Mouse (Mus musculus) forebrain, embryonic 16.5 days (tissue): ENCODE measurements at regions not wholly inside any gene's neighbourhood (a gene's known extent, or its start where the extent isn't known, plus 50 kb on each side); places are given as distances from the start of the nearest gene placed in this dataset.

Source experiments
- ATAC-seq: fragments of 200-750 bp; cut with Nextera tagmentation; 2 replicates; pipeline ENCODE4 v1.8.0; 2017; ENCODE audit warnings: mild to moderate bottlenecking, moderate library complexity
- H3K27ac ChIP-seq: fragments of 300-500 bp; sonication (generic); 2 replicates; pipeline ENCODE4 v1.5.1; 2014; ENCODE audit warnings: low read length, control low read depth
- H3K27me3 ChIP-seq: fragments of 300-500 bp; sonication (generic); replicated peaks from 2 replicates; pipeline ENCODE4 v1.6.1; 2014; ENCODE audit warnings: low read length; ENCODE audit not compliant: control insufficient read depth, insufficient read depth
- H3K36me3 ChIP-seq: fragments of 300-500 bp; sonication (generic); 2 replicates; pipeline ENCODE4 v1.6.1; 2014; ENCODE audit not compliant: control insufficient read depth, insufficient read depth
- H3K4me1 ChIP-seq: fragments of 300-500 bp; sonication (generic); replicated peaks from 2 replicates; pipeline ENCODE4 v1.6.1; 2014; ENCODE audit warnings: low read length; ENCODE audit not compliant: control insufficient read depth, insufficient read depth
- H3K4me2 ChIP-seq: fragments of 300-500 bp; sonication (generic); 2 replicates; pipeline ENCODE4 v1.6.1; 2014; ENCODE audit warnings: mild to moderate bottlenecking, low read length, control low read depth
- H3K4me3 ChIP-seq: fragments of 300-500 bp; sonication (generic); replicated peaks from 2 replicates; pipeline ENCODE4 v1.5.1; 2014; ENCODE audit warnings: mild to moderate bottlenecking, low read length, control low read depth
- H3K9ac ChIP-seq: fragments of 300-500 bp; sonication (generic); replicated peaks from 2 replicates; pipeline ENCODE4 v1.6.1; 2014; ENCODE audit warnings: low read depth, low read length, control low read depth
- H3K9me3 ChIP-seq: fragments of 300-500 bp; sonication (generic); 2 replicates; pipeline ENCODE4 v1.6.1; 2016; ENCODE audit warnings: low read length; ENCODE audit not compliant: control insufficient read depth
- WGBS: fragments of 180-500 bp; shearing (Covaris S2); extraction: QIAGEN DNeasy Blood & Tissue Kit; methylation state at CpG from one replicate; pipeline ENCODE4 v1.1.7; 2014; 5-methylcytosine and 5-hydroxymethylcytosine counted together

DNA sequence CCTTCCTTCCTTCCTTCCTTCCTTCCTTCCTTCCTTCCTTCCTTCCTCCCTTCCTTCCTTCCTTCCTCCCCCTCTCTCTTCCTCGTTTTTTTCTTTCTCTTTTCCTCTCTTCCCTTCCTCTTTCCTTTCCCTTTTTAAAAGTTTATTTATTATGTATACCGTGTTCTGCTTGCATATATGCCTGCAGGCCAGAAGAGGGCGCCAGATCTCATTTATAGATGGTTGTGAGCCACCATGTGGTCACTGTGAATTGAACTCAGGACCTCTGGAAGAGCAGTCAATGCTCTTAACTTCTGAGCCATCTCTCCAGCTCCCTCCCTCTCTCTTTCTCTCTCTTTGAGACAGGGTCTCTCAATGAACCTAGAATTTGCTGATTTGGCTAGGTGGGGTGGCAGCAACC is 157.2 kb upstream of the Mphosph6 start:
- WGBS = 25% methylated on average over 3 of the region's 3 CpGs

DNA sequence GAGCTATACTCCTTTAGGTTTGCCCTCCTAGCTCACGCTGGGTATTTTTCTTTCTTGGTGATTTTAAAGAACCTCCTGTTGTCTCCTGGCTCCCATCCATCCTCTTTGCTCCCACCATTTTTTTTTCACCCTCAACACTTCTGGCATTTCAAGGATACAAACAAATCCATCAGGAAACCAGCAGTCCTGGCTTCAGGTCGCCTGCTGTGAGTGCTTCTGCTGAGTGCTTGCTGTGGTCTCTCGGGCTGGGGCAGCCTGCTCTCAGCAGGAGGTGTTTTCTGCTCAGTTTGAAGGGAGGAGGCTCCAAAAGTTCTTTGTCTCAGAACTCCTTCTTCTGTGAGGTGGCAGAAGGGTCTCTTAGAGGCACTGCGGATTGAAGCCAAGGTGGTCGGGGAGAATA is 149.9 kb upstream of the Mphosph6 start:
- Histone ChIP-seq H3K9ac (no peak overlapping the region), H3K36me3 (no peaks in the 10 kb centered on the region), H3K4me1 (peaks cover 10% of the 10 kb centered on the region), H3K27ac (no peak overlapping the region), H3K9me3 (no peaks in the 10 kb centered on the region), H3K4me3 (no peak overlapping the region), H3K27me3 (no peaks in the 10 kb centered on the region; the same call in 1 of the 2 replicates), H3K4me2 (no peak overlapping the region)
- WGBS = 8% methylated on average over 5 of the region's 5 CpGs
- ATAC-seq = no peak

More for the DNA sequence above, 157.2 kb upstream of the Mphosph6 start:
- Histone ChIP-seq H3K4me2 (no peak overlapping the region), H3K9me3 (no peaks in the 10 kb centered on the region), H3K4me1 (peaks cover 9% of the 10 kb centered on the region), H3K4me3 (no peak overlapping the region), H3K27ac (no peak overlapping the region), H3K27me3 (no peaks in the 10 kb centered on the region; the same call in 1 of the 2 replicates), H3K9ac (no peak overlapping the region), H3K36me3 (no peaks in the 10 kb centered on the region)
- ATAC-seq = no peak

DNA sequence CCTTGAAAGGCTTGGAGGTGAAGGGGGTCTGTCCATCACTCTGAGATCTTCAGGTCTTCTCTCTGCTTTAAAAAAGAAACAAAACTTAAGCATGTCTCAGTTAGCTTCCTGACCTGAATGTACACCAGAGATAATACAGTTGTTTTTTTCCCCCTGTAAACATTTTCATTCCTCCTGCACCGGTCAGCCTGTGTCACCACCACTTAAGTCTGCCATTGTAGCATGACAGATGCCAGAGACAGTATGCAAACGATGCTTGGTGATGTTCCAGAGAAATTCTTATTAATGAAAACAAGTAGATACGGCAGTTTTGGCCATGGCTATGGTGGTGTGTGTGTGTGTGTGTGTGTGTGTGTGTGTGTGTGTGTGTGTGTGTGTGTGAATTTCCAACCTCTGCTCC is 144.8 kb upstream of the Mphosph6 start:
- H3K27ac ChIP-seq = no peak overlapping the region
- H3K9ac ChIP-seq = no peak overlapping the region
- peaks cover 4% of the 10 kb centered on the region for H3K4me1 ChIP-seq
- H3K27me3 ChIP-seq = no peaks in the 10 kb centered on the region
- ATAC-seq = no peak
- H3K4me3 ChIP-seq = no peak overlapping the region
- WGBS = 49% methylated on average over 3 of the region's 3 CpGs
- no peaks in the 10 kb centered on the region for H3K9me3 ChIP-seq
- H3K36me3 ChIP-seq = no peaks in the 10 kb centered on the region
- no peak overlapping the region for H3K4me2 ChIP-seq

DNA sequence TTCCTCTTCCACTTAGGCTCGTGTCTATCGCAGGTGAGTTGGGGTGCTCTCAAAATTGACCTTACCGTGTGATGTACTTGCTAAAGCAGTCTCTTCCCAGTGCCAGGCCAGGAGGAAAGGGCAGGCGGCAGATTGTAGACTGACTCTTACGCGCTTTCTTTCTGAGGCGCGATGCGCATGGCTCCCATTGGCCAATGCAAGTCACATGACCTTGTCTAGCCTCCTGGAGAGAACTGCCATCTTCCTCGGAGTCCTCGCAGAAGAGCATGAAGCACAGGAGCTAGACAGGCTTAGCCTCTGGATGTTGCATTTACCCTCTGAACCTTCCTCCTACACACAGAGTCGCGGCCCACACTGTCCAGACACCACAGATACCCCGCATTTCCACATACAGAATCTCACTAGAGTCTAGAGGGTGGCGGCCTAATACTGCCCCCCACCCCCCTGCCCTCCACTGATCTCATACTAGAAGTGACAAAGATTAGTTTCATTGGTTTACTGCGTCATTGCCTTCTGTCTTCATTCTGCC is 132.9 kb upstream of the Mphosph6 start:
- Histone ChIP-seq H3K27ac (peak overlapping the region; percentile 9; the same call in 1 of the 2 replicates), H3K9me3 (no peaks in the 10 kb centered on the region), H3K36me3 (no peaks in the 10 kb centered on the region), H3K4me2 (no peak overlapping the region), H3K27me3 (no peaks in the 10 kb centered on the region), H3K9ac (no peak overlapping the region), H3K4me1 (peaks cover 9% of the 10 kb centered on the region), H3K4me3 (no peak overlapping the region)
- peak; percentile 21; the same call in 1 of the 2 replicates for ATAC-seq
- WGBS = 92% methylated on average over 16 of the region's 16 CpGs

DNA sequence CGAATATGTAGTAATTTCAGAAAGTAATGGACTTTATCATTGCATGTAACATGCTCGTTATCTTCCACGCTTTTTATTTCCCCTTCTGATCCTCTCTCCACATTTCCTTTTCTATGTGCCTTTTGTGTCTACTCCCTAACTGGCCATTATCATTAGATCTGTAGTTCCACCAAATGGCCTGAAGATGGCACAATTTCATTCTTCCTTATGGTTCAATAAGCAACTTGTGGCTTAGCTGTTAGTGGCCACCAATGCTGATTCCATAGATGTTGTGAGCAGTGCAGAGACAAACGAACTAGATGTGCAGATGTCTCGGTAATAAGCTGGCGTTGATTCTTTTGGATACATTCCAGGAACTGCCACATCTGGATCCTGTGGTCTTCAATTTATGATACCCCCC is 128.9 kb upstream of the Mphosph6 start:
- no peak for ATAC-seq

DNA sequence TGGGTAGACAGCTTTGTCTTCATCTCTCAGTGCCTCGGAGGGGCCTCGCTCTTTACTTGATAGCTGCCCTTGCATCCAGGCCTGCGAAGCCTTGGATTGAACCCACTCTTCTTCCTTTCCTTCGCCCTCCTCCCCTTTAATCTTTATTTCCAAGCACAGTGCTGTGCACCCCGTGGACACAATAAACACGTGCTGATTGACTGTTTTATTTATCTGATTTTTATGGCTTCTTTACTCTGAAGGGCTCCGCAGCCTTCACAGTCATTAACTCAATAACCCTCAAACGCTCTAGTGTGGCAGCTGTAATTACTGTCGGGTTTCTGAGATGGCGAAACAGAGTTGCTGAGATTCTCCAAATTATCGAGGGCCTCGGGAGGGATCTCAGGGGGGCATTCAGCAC is 127.9 kb upstream of the Mphosph6 start:
- 8% methylated on average over 12 of the region's 12 CpGs for whole genome bisulfite sequencing

More for the DNA sequence above, 128.9 kb upstream of the Mphosph6 start:
- no peak overlapping the region for H3K27ac ChIP-seq
- H3K4me2 ChIP-seq = no peak overlapping the region
- H3K4me1 ChIP-seq = peaks cover 7% of the 10 kb centered on the region; the same call in 1 of the 2 replicates
- 58% methylated on average over 6 of the region's 6 CpGs for WGBS
- no peak overlapping the region for H3K9ac ChIP-seq
- no peak overlapping the region for H3K4me3 ChIP-seq
- no peaks in the 10 kb centered on the region for H3K9me3 ChIP-seq
- H3K36me3 ChIP-seq = no peaks in the 10 kb centered on the region
- H3K27me3 ChIP-seq = no peaks in the 10 kb centered on the region

DNA sequence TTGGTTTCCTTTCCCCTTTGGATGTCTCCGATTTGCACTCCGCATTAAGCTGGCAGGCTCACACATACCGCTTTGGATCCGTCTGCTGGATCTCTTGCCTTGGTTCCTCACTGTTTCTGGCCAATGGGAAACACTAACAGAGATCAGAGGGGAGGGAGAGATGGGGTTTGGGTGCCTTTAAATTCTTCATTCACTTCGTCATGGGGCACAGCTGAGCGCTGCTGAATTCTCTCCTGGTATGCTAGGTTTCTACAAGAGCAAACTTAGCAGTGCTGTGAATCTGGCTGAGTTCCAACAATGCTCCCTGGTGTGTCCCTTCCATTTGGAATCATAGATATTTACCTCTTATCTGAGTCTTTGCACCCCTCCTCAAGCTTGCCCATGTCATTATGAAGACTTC is 121.6 kb upstream of the Mphosph6 start:
- 74% methylated on average over 6 of the region's 6 CpGs for WGBS
- no peak for ATAC-seq

More for the DNA sequence above, 127.9 kb upstream of the Mphosph6 start:
- H3K4me2 ChIP-seq = no peak overlapping the region
- no peak overlapping the region for H3K27ac ChIP-seq
- ATAC-seq = no peak
- H3K27me3 ChIP-seq = no peaks in the 10 kb centered on the region
- H3K36me3 ChIP-seq = no peaks in the 10 kb centered on the region
- H3K4me3 ChIP-seq = no peak overlapping the region
- peaks cover 4% of the 10 kb centered on the region; the same call in 1 of the 2 replicates for H3K4me1 ChIP-seq
- H3K9me3 ChIP-seq = no peaks in the 10 kb centered on the region
- no peak overlapping the region for H3K9ac ChIP-seq

DNA sequence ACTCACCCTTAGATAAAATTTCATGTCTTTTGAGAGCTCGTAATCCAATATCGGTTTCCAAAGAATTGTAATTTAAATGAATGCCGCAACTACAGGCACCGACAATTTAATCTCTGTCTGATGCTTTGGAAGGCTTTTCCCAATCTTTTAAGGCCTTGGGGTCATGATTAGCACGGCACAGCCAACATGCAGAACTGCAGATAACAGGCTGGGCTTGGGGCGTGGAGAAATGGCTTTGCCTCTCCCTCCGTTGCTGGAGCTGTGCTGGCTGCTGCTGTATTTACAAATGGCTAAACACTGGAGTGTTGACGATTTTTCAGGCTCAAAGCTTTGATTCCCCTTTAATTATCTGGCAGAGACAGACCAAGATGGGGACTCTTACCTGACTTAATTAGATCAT is 101.3 kb upstream of the Mphosph6 start:
- no peak overlapping the region for H3K27ac ChIP-seq
- 56% methylated on average over 8 of the region's 8 CpGs for WGBS

More for the DNA sequence above, 121.6 kb upstream of the Mphosph6 start:
- no peak overlapping the region for H3K27ac ChIP-seq
- no peak overlapping the region for H3K4me2 ChIP-seq
- no peaks in the 10 kb centered on the region for H3K36me3 ChIP-seq
- no peak overlapping the region for H3K9ac ChIP-seq
- no peaks in the 10 kb centered on the region for H3K4me1 ChIP-seq
- H3K4me3 ChIP-seq = no peak overlapping the region
- no peaks in the 10 kb centered on the region for H3K27me3 ChIP-seq
- no peaks in the 10 kb centered on the region for H3K9me3 ChIP-seq

DNA sequence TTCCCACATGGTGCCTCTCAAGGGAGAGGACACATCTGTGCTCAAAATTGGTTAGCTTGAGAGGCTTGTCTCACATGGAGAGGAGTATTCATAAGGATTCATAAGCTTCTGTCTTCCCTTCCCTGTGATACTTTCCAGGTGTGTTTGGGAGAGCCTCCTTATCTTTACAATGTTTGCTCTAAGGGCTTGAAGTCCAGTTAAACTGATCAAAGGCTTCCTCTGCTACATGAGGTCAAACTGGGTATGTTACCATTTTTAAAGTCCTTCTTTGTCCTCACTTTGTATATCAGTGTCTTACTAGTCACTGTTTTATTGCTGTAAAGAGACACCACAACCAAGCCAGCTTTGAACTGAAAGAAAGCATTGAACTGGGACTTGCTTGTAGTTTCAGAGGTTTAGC is 98.1 kb upstream of the Mphosph6 start:
- no peaks in the 10 kb centered on the region for H3K36me3 ChIP-seq
- H3K27me3 ChIP-seq = no peaks in the 10 kb centered on the region
- H3K27ac ChIP-seq = no peak overlapping the region
- no peak overlapping the region for H3K9ac ChIP-seq
- H3K4me2 ChIP-seq = no peak overlapping the region
- H3K4me1 ChIP-seq = no peaks in the 10 kb centered on the region
- no peak overlapping the region for H3K4me3 ChIP-seq
- H3K9me3 ChIP-seq = no peaks in the 10 kb centered on the region
- no peak for ATAC-seq

More for the DNA sequence above, 101.3 kb upstream of the Mphosph6 start:
- H3K4me3 ChIP-seq = no peak overlapping the region
- no peak for ATAC-seq
- no peak overlapping the region for H3K9ac ChIP-seq
- H3K4me1 ChIP-seq = no peaks in the 10 kb centered on the region
- no peaks in the 10 kb centered on the region for H3K9me3 ChIP-seq
- H3K36me3 ChIP-seq = no peaks in the 10 kb centered on the region
- no peak overlapping the region for H3K4me2 ChIP-seq
- no peaks in the 10 kb centered on the region for H3K27me3 ChIP-seq

DNA sequence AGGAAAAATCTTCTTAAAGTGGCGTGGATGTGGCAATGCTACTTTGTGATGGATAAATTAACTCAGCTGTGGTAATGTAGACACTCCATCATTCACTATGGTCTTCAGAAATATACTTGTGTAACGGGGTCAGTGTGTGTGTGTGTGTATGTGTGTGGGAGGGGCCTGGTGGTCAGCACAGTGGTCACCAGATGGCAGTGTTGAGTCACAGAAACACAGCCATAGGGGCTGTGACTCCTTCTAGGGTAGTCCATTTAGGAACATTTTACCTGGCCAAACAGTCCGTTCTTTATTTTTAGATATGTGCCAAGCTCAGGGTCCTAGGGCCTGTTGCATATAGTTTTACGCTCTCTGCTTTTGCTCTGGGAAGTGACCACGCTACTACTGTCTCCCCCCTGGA is 96.3 kb upstream of the Mphosph6 start:
- Histone ChIP-seq H3K9me3 (no peaks in the 10 kb centered on the region), H3K27ac (no peak overlapping the region), H3K27me3 (no peaks in the 10 kb centered on the region), H3K4me2 (no peak overlapping the region), H3K36me3 (no peaks in the 10 kb centered on the region), H3K4me1 (no peaks in the 10 kb centered on the region), H3K9ac (no peak overlapping the region), H3K4me3 (no peak overlapping the region)
- WGBS = 63% methylated on average over 5 of the region's 5 CpGs
- no peak for ATAC-seq
